Mouse (Mus musculus) erythroblast, embryonic 14.5 days (primary cell): ENCODE data around the gene Adsl.

Experiments used
- GATA1 ChIP-seq: IDR thresholded peaks from 2 replicates; pipeline ENCODE4 v1.6.1; 2012; ENCODE audit warnings: low read length, inconsistent platforms, mixed read lengths
- TAL1 ChIP-seq: IDR thresholded peaks from 3 replicates; pipeline ENCODE4 v1.6.1; 2012; ENCODE audit warnings: low read length, inconsistent platforms, mixed read lengths

GRCm38 (mm10) chr15:80977620-80978334 lies 29.5 kb downstream of the Adsl start, which contains the start of gene Sgsm3:
- TF ChIP-seq TAL1, result no peak
- TF ChIP-seq GATA1, result no peak
